Mouse (Mus musculus): ENCODE data around the gene Zcchc17. TPM values are rescaled to one million over a fixed set of nuclear protein-coding genes. Genes with fewer than 3 reads are reported as not detected.

The Zcchc17 gene
- polyA plus RNA-seq, 1 experiment from 2014 or later: 50.4 TPM

DNA sequence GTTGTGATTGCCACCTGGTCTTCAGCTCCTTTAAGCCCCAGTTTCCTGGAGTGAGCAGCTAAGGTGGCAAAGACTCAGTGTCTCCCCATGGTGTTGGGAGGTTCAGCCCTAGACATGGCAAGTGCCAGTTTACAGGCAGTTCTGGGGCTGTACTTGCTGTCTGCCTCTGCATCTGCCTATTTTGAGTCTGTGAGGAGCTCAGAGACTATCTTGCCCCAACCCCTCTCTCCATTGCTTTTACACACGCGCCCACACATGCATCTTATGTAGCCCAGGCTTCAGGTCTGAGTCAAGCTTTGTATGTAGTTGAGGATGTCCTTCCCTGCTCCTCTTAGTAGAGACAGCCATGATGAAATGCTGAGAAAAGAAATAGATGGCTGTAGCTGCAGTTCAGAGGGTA is 19.4 kb upstream of the Zcchc17 start:
- no peak overlapping the region for H3K27ac ChIP-seq (replicated peaks)
- no peaks in the 10 kb centered on the region for H3K27me3 ChIP-seq (ENCODE audit: control insufficient read depth, insufficient read depth, low read length)
- H3K9ac ChIP-seq (ENCODE audit: low read length): no peak overlapping the region
- DNase-seq (ENCODE audit: low spot score) (no peak), ATAC-seq (ENCODE audit: low FRiP score, low TSS enrichment) (no peak)
- TF ChIP-seq CTCF (IDR thresholded peaks at IDR 0.05; ENCODE audit: low read depth) (no peak), EP300 (optimal IDR thresholded peaks at IDR 0.05) (no peak)
- H3K4me1 ChIP-seq (replicated peaks; ENCODE audit: control insufficient read depth, insufficient read depth): no peaks in the 10 kb centered on the region
- H3K36me3 ChIP-seq (ENCODE audit: control insufficient read depth, insufficient read depth, low read length): peaks cover 27% of the 10 kb centered on the region
- H3K9me3 ChIP-seq (ENCODE audit: control insufficient read depth, low read length): no peaks in the 10 kb centered on the region
- WGBS: 98% methylated on average over 2 of the region's 2 CpGs
- H3K4me3 ChIP-seq (ENCODE audit: low read depth, low read length): no peak overlapping the region
- H3K4me2 ChIP-seq (replicated peaks; ENCODE audit: low read depth): no peak overlapping the region

GRCm38 (mm10) chr4:130377500-130377899 is 17.8 kb upstream of the Zcchc17 start:
- peaks cover 31% of the 10 kb centered on the region for H3K36me3 ChIP-seq (ENCODE audit: control insufficient read depth, insufficient read depth, low read length)
- H3K4me3 ChIP-seq (ENCODE audit: low read depth, low read length): no peak overlapping the region
- no peaks in the 10 kb centered on the region for H3K27me3 ChIP-seq (ENCODE audit: control insufficient read depth, insufficient read depth, low read length)
- ATAC-seq (ENCODE audit: low FRiP score, low TSS enrichment) (no peak), DNase-seq (ENCODE audit: low spot score) (no peak)
- no peaks in the 10 kb centered on the region for H3K4me1 ChIP-seq (replicated peaks; ENCODE audit: control insufficient read depth, insufficient read depth)
- no peak overlapping the region for H3K9ac ChIP-seq (ENCODE audit: low read length)
- TF ChIP-seq EP300 (optimal IDR thresholded peaks at IDR 0.05) (no peak), CTCF (IDR thresholded peaks at IDR 0.05; ENCODE audit: low read depth) (peak; percentile 32; the same call in 1 of the 2 replicates)
- H3K4me2 ChIP-seq (replicated peaks; ENCODE audit: low read depth): no peak overlapping the region
- WGBS: 85% methylated on average over 4 of the region's 4 CpGs
- no peaks in the 10 kb centered on the region for H3K9me3 ChIP-seq (ENCODE audit: control insufficient read depth, low read length)
- no peak overlapping the region for H3K27ac ChIP-seq (replicated peaks)

DNA sequence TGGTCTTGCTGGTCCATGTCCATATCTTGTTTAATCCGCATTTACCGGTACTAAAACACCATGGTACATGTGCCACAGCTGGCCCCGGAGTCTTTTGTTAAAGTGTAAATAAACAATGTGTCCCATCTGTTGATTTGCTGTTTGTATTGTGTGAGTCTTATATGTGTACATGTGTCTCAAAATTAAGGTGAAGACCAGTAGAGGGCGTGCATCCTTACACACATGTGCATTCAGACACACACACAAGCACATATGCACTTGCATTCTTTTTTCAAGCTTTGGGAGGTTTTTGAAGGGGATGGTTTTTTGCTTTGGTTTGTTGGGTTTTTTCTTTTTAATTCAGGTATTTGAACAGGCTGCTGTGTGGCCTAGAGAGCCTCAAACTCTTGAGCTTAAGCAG is 16.9 kb upstream of the Zcchc17 start:
- peaks cover 31% of the 10 kb centered on the region for H3K36me3 ChIP-seq (ENCODE audit: control insufficient read depth, insufficient read depth, low read length)
- WGBS: 87% methylated on average over 4 of the region's 4 CpGs
- DNase-seq (ENCODE audit: low spot score): no peak
- ATAC-seq (ENCODE audit: low FRiP score, low TSS enrichment): no peak
- H3K4me1 ChIP-seq (replicated peaks; ENCODE audit: control insufficient read depth, insufficient read depth): no peaks in the 10 kb centered on the region
- H3K9ac ChIP-seq (ENCODE audit: low read length): no peak overlapping the region
- no peaks in the 10 kb centered on the region for H3K27me3 ChIP-seq (ENCODE audit: control insufficient read depth, insufficient read depth, low read length)
- H3K4me3 ChIP-seq (ENCODE audit: low read depth, low read length): no peak overlapping the region
- TF ChIP-seq CTCF (IDR thresholded peaks at IDR 0.05; ENCODE audit: low read depth) (peak; percentile 57), EP300 (optimal IDR thresholded peaks at IDR 0.05) (no peak)
- H3K9me3 ChIP-seq (ENCODE audit: control insufficient read depth, low read length): no peaks in the 10 kb centered on the region
- H3K4me2 ChIP-seq (replicated peaks; ENCODE audit: low read depth): no peak overlapping the region
- no peak overlapping the region for H3K27ac ChIP-seq (replicated peaks)

GRCm38 (mm10) chr4:130360238-130360590 is 471 bp upstream of the Zcchc17 start:
- 0 out of 2 replicates have a peak, but pooled peaks cover 2% of the 10 kb centered on the region for H3K4me1 ChIP-seq (replicated peaks; ENCODE audit: control insufficient read depth, insufficient read depth)
- peak overlapping the region; percentile 68 for H3K4me2 ChIP-seq (replicated peaks; ENCODE audit: low read depth)
- H3K27me3 ChIP-seq (ENCODE audit: control insufficient read depth, insufficient read depth, low read length): no peaks in the 10 kb centered on the region
- H3K9me3 ChIP-seq (ENCODE audit: control insufficient read depth, low read length): no peaks in the 10 kb centered on the region
- TF ChIP-seq EP300 (optimal IDR thresholded peaks at IDR 0.05) (no peak), CTCF (IDR thresholded peaks at IDR 0.05; ENCODE audit: low read depth) (no peak)
- peak overlapping the region; percentile 97 for H3K4me3 ChIP-seq (ENCODE audit: low read depth, low read length)
- ATAC-seq (ENCODE audit: low FRiP score, low TSS enrichment): no peak
- DNase-seq (ENCODE audit: low spot score): no peak
- H3K27ac ChIP-seq (replicated peaks): peak overlapping the region; percentile 80
- WGBS: under 1% methylated on average over 19 of the region's 19 CpGs
- H3K9ac ChIP-seq (ENCODE audit: low read length): peak overlapping the region; percentile 91
- H3K36me3 ChIP-seq (ENCODE audit: control insufficient read depth, insufficient read depth, low read length): peaks cover 5% of the 10 kb centered on the region

DNA sequence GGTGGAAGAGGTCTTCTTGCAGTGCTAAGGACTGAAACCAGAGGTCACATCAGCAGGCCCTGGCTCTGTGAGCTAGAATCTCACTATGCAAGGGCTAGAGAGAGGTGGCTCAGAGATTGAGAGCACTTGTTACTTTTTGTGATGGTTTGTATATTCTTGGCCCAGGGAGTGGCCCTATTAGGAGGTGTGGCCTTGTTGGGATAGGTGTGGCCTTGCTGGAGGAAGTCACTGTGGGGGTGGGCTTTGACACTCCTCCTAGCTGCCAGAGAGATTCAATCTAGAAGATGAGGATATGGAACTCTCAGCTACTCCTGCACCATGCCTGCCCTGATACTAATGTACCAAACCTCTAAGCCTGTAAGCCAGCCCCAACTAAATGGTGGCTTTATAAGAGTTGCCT is 1.8 kb downstream of the Zcchc17 start:
- no peak overlapping the region for H3K4me2 ChIP-seq (replicated peaks; ENCODE audit: low read depth)
- no peak for ATAC-seq (ENCODE audit: low FRiP score, low TSS enrichment)
- H3K27me3 ChIP-seq (ENCODE audit: control insufficient read depth, insufficient read depth, low read length): no peaks in the 10 kb centered on the region
- TF ChIP-seq EP300 (optimal IDR thresholded peaks at IDR 0.05) (no peak), CTCF (IDR thresholded peaks at IDR 0.05; ENCODE audit: low read depth) (no peak)
- no peak overlapping the region for H3K4me3 ChIP-seq (ENCODE audit: low read depth, low read length)
- H3K9ac ChIP-seq (ENCODE audit: low read length): no peak overlapping the region
- no peak for DNase-seq (ENCODE audit: low spot score)
- H3K36me3 ChIP-seq (ENCODE audit: control insufficient read depth, insufficient read depth, low read length): no peaks in the 10 kb centered on the region
- H3K9me3 ChIP-seq (ENCODE audit: control insufficient read depth, low read length): no peaks in the 10 kb centered on the region
- H3K4me1 ChIP-seq (replicated peaks; ENCODE audit: control insufficient read depth, insufficient read depth): 0 out of 2 replicates have a peak, but pooled peaks cover 2% of the 10 kb centered on the region
- H3K27ac ChIP-seq (replicated peaks): no peak overlapping the region

DNA sequence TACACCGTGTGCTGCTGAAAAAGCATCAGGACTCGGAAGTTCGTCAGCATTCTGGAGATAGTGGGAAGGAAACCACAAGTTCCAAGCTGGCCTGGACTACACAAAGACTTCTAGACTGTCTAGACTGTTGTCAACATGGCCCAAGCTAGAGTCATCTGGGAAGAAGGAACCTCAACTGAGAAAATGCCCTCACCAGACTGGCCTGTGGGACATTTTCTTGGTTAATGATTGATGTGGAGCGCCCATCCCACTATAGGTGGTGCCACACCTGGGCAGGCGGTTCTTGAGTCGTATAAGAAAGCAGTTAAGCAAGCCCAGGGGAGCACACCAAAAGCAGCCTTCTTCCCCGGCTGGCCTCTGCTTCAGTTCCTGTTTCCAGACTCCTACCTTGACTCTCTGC is 7.2 kb downstream of the Zcchc17 start:
- DNase-seq (ENCODE audit: low spot score): peak; percentile 73
- Histone ChIP-seq H3K36me3 (ENCODE audit: control insufficient read depth, insufficient read depth, low read length) (peaks cover 5% of the 10 kb centered on the region; the same call in 1 of the 2 replicates), H3K27ac (replicated peaks) (no peak overlapping the region), H3K4me1 (replicated peaks; ENCODE audit: control insufficient read depth, insufficient read depth) (no peaks in the 10 kb centered on the region), H3K4me2 (replicated peaks; ENCODE audit: low read depth) (no peak overlapping the region), H3K27me3 (ENCODE audit: control insufficient read depth, insufficient read depth, low read length) (no peaks in the 10 kb centered on the region), H3K9ac (ENCODE audit: low read length) (no peak overlapping the region), H3K4me3 (ENCODE audit: low read depth, low read length) (no peak overlapping the region), H3K9me3 (ENCODE audit: control insufficient read depth, low read length) (no peaks in the 10 kb centered on the region)
- no peak for TF ChIP-seq EP300 (optimal IDR thresholded peaks at IDR 0.05)
- no peak for TF ChIP-seq CTCF (IDR thresholded peaks at IDR 0.05; ENCODE audit: low read depth)
- WGBS: 73% methylated on average over 7 of the region's 7 CpGs
- ATAC-seq (ENCODE audit: low FRiP score, low TSS enrichment): peak; percentile 95
